Mouse (Mus musculus) skeletal muscle tissue, adult 2 months (tissue): ENCODE data around the gene Gm3264.
A peak's percentile ranks its signal among the peaks of the same experiment; 100 is the strongest.
"Not testable (repeated sequence)": the region's sequence is repeated elsewhere in the genome, so short reads cannot be mapped to it uniquely, and the experiment has no call there.

Experiments used
- DNase-seq: peaks from one replicate; pipeline ENCODE4 v3.0.0-alpha.2; 2012; ENCODE audit warnings: low read depth, low spot score

Gene Gm3264

DNA sequence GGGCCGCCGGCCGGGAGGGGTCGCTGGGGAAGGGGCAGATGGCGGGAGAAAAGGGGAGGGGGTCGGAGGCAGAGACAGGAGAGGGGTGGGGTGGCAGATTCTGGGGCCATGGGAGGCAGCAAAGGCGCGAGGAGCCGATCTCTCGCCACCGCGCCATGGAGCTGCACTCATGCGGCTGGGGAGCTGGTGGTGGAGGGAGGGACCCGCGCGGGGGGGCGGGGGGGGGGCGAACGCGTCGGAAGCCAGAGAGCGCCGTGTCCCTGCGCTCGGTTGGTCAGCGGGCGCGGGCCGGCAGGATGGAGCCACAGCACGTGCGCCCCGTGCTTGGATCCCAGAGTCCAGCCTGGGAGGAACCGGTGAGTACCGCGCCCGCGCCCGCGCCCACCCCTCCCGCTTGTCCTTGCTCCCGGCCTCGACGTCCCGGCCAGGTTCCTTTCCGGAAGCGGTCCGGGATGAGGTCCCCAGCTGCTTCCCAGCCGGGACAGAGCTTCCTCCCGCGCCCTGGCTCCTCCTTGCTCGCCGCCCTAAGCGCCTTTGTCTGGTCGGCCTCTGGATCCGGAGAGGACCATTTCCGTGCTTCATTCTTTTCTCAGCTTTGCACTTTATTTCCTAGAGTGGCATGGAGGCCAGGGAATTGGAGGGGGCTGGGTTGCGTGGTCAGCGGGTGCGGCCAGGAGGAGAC is at the start of gene Gm3264:
Gene Gm3264 (plus strand): TSS at position 278 of the 682 bp plus-strand sequence.
- DNase-seq, result peak; percentile 10

DNA sequence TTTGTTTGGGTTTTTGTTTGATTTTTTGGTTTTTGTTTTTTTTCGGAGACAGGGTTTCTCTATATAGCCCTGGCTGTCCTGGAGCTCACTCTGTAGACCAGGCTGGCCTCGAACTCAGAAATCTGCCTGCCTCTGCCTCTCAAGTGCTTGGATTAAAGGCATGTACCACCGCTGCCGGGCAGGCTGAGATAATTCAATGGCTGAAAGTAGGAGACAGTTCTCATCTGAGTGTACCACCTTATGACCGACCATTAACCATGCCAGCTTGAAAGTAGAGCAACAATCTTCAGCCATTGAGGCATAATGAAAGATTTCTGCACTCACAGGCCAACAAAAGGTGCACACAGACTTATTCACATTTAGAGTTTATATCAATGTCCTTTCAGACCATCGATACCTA is 49.0 kb upstream of the Gm3264 start:
- DNase-seq, result not testable (repeated sequence)

DNA sequence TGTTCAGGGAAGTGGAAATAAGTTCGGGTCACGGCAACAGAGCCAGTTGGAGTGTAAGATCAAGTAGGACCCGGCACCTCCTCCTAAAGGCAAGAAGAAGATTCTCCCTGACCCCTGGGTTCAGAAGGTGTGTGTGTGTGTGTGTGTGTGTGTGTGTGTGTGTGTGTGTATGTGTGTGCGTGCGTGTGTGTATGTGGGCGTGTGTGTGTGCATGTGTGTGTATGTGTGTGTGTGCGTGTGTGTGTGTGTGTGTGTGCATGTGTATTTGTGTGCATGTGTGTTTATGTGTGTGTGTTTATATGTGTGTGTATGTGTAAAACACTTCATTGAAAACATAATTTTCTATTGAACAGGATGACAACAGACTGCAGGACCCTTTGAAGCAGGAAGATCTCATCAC is 33.4 kb upstream of the Gm3264 start:
- DNase-seq, result not testable (repeated sequence)

DNA sequence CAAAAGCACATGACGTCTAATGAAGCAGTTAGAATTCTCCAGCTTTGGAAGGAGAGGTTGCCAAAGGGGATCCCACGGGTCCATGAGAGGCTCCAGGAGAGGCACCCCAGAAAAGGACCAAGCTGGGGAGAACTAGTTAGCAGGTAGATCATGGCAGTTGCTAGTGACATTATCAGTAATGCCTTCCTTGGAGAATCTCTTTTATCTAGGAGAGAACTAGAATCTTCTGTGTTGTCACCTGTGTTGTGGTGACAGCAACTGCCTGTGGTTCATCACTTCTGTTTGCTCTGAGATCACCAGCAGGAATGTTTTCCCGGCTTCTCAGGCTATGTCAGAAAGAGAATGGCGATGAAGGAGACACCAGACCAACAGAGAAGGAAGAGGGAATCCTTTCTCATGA is 17.6 kb upstream of the Gm3264 start, which contains the start of gene Gm3269:
Gene Gm3269 (plus strand): TSS at position 301 of the 400 bp plus-strand sequence.
- not testable (repeated sequence) for DNase-seq

DNA sequence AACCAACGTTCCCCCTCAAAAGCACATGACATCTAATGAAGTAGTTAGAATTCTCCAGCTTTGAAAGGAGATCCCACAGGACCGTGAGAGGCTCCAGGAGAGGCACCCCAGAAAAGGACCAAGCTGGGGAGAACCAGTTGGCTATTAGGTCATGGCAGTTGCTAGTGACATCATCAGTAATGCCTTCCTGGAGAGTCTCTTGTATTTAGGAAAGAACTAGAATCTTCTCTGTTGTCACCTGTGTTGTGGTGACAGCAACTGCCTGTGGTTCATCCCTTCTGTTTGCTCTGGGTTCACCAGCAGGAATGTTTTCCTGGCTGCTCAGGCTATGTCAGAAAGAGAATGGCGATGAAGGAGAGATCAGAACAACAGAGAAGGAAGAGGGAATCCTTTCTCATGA is 36.7 kb downstream of the Gm3264 start, which contains the start of gene Gm3278:
Gene Gm3278 (plus strand): TSS at position 301 of the 400 bp plus-strand sequence.
- not testable (repeated sequence) for DNase-seq
